Mouse (Mus musculus) bone marrow macrophage, adult 2 months (primary cell): ENCODE data around the gene Ankrd66. TPM values are rescaled to one million over a fixed set of nuclear protein-coding genes. Genes with fewer than 3 reads are reported as not detected.
"Not testable (repeated sequence)": the region's sequence is repeated elsewhere in the genome, so short reads cannot be mapped to it uniquely, and the experiment has no call there.

Experiments used
- H3K27ac ChIP-seq: 2 replicates; pipeline ENCODE4 v1.5.1; 2012; ENCODE audit warnings: low read depth, low read length; ENCODE audit not compliant: insufficient read depth
- H3K4me1 ChIP-seq: 2 replicates; pipeline ENCODE4 v1.6.1; 2012; ENCODE audit warnings: low read length; ENCODE audit not compliant: control insufficient read depth, insufficient read depth
- H3K4me3 ChIP-seq: 2 replicates; pipeline ENCODE4 v1.5.1; 2012; ENCODE audit warnings: mild to moderate bottlenecking, low read length, moderate library complexity; ENCODE audit not compliant: insufficient read depth
- CTCF ChIP-seq: IDR thresholded peaks from 2 replicates; pipeline ENCODE4 v1.5.1; 2012; ENCODE audit warnings: low read depth, mild to moderate bottlenecking, low read length, moderate library complexity
- POLR2A ChIP-seq: IDR thresholded peaks from 2 replicates; pipeline ENCODE4 v1.6.1; 2012; ENCODE audit warnings: mild to moderate bottlenecking, low read depth, low read length, borderline replicate concordance
- polyA plus RNA-seq: library from polyadenylated mRNA; stranded (reverse); fragments of >200 nt; gene quantifications from 2 replicates; pipeline ENCODE4 v1.2.4, GENCODE M21; 2012; ENCODE audit not compliant: missing spikeins, insufficient read depth, insufficient read length

Gene Ankrd66
- polyA plus RNA-seq, 1 experiment: 9.4 TPM

DNA sequence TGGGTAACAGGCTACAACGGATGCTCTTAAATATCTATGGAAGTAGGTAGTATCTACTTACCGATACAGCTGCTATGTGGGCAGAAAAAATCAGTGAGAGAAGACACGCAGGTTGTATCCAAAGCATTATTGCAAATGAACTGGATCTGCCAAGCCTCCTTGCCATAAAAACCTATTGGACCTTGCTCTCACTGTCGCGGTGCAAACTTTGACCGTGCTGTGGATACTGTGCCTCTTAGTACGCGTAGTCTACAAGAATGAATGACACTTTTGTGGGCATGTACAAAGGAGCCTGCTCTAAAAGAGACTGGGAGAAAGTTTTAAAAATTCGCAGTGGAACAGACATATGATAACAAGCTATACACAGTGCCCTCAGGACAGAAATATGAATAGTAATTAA, 40.8 kb downstream of the Ankrd66 start, which contains the start of gene Mep1a:
Mep1a (minus strand) TSS at position 221 of the 400 bp plus-strand sequence.
- Histone ChIP-seq H3K4me1 (no peaks in the 10 kb centered on the region), H3K27ac (no peak within 1 kb of the TSS), H3K4me3 (no peak within 1 kb of the TSS)
- TF ChIP-seq POLR2A: no peak

DNA sequence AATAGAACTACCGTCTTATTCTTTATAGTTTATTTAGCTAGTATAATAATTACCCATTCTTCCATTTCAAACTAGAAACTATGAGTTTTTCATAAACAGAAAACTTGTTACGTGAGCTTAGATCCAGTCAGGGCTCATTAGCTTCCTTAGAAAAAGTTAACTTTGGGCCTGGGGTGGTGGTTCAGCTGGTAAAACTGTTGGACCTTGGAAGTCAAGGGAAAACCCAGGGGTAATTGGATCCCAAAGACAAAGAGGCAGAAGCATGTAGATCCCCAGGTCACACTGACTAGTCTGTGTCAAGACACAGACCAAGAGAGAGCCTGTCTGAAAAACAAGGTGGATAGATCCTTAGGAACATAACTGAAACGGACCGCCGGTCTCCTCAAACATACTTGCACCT, 41.8 kb downstream of the Ankrd66 start:
- H3K27ac ChIP-seq: no peak overlapping the region
- TF ChIP-seq POLR2A: no peak
- TF ChIP-seq CTCF: no peak
- no peaks in the 10 kb centered on the region for H3K4me1 ChIP-seq
- H3K4me3 ChIP-seq: no peak overlapping the region

DNA sequence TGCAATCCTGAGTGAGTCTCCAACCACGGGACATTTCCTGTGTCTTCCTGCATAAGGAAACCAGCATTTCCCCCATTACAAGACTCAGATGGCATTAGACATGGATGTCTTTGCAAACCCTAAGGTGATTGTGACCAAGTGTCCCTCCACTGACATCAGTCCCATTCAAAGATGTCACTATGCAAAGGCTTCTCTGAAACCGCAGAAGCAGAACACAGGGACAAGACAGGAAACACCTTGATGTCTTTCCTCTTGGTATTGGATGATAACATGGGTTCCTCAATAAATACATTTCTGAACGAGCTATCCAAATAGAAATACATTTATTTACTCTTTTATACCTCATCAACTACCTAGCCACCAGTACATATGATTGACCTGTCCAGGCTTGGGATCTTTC, 42.2 kb downstream of the Ankrd66 start:
- TF ChIP-seq CTCF (no peak), POLR2A (no peak)
- H3K4me3 ChIP-seq: no peak overlapping the region
- no peaks in the 10 kb centered on the region for H3K4me1 ChIP-seq
- H3K27ac ChIP-seq: no peak overlapping the region

DNA sequence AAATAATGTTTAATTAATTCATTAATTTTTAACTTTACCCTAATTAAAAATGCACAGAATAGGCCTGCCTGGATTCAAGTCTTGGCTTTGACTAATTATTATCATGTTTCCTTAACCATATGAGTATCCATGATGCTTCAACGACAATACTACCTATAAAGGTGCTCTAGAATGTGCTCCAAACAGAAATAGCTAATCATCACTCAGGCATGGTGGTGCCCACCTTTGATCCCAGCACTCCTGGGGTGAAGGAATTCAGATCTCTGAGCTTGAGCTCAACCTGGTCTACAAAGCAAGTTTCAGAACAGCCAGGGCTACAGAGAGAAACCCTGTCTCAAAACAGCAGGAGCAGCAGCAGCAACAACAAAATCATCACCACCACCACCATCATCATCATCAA, 42.9 kb downstream of the Ankrd66 start:
- Histone ChIP-seq H3K4me1 (no peaks in the 10 kb centered on the region), H3K4me3 (no peak overlapping the region), H3K27ac (no peak overlapping the region)
- TF ChIP-seq CTCF: no peak
- no peak for TF ChIP-seq POLR2A

DNA sequence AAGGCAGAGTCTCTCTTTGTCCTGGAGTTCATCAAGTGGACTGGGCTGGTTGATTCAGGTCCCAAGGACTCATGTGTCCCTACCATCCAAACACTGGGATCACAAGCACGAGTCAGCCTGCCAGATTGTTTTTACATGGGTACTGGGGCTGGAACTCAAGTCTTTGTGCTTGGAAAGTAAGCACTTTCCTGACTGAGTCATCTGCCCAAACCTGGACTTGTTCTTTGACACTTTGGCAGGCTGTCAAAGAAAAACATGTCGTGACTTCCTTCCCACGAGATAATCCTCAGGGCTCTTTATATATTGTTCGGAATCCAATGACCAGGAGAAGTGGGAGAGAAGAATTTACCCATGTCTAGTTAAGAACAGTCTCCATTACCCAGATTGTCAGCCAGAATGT, 45.9 kb downstream of the Ankrd66 start:
- TF ChIP-seq POLR2A (no peak), CTCF (no peak)
- H3K4me3 ChIP-seq: no peak overlapping the region
- no peak overlapping the region for H3K27ac ChIP-seq
- no peaks in the 10 kb centered on the region for H3K4me1 ChIP-seq

DNA sequence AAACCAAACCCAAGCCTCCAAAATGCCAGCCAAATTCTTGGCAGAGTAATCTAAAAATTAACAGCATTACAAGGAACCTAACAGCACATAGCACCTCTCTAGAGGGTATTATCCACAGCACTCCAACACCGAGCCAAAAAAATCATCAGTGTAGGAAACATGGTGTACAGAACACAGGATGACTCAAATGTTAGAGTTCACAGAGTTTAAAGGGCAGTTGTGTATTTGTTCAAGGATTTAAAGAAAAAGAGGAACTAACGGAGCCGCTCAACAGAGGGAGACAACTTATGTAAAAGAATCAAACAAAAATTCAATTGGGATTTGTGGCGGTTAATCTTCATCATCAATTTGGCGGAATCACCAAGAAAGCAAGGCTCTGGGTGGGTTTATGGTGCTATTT, 47.9 kb downstream of the Ankrd66 start:
- TF ChIP-seq POLR2A (no peak), CTCF (no peak)
- Histone ChIP-seq H3K4me1 (no peaks in the 10 kb centered on the region), H3K4me3 (no peak overlapping the region), H3K27ac (no peak overlapping the region)

DNA sequence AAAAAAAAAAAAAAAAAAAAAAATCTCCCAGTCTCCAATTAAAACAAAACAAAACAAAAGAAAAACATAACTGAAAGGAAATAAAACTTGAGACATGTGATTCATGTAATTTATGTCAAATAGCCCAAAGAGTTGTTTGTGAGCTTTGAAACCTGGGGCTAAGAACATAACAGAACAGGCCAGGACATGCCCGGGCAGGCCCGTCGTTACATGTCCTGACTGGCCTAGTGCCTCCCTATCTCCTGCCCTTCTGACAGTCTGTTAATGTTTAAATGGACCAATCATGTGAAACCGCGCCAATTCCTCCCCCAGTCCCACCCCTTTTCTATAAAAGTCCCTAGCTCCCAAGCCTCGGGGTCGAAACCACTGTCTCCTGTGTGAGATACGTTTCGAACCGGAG, 53.1 kb downstream of the Ankrd66 start:
- not testable (repeated sequence) for H3K4me3 ChIP-seq, H3K4me1 ChIP-seq, H3K27ac ChIP-seq

DNA sequence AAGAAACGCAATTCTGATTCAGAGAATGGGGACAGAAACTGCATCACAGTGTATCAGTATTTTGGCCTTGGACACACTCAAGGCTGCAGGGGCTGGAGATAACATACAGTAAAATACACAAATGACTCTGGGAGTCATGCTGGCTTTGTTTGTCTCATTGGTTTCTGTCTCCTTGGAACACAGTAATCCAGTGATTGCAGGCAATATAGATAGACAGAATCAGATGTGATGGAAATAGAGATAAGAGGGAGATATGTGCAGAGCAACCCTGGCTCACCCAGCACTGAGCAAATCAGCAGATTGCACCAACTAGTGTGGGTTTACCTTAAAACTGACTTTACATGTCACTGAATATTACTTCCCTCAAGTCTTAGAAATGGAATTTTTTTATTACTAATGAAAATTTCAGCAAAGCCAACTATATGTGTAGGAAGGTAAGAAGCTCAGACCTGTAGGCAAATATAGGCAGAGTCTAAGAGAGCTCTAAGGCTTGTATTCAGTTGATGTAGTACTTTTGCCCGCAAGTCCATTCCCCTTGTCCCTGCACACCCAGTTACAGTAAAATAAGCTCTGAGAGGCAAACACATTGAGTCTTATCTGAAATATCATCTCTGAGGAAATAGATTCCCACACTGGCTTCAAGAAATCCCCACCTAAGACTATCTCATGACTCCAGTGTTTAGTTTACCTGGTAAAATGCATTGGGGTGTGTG, 54.8 kb downstream of the Ankrd66 start:
- no peaks in the 10 kb centered on the region for H3K4me1 ChIP-seq
- H3K27ac ChIP-seq: no peak overlapping the region
- TF ChIP-seq CTCF (no peak), POLR2A (no peak)
- H3K4me3 ChIP-seq: no peak overlapping the region

DNA sequence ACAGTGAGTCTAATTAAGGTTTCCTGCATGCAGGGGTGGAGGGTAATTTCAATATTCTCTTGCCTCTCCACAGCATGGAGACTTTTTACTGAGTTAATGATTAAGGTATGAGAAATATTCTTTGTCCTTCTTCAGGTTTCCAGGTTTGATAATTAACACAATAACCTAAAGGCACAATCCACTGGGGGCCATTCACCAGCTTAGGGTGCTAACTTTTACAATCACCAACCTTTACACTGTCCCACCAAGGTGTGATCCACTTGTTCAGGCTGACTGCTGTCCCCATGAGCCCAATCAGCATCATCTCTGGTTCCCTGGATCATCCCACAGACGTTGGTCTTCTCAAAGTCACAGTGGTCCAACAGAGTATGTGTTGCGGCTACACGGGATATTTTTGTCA, 57.5 kb downstream of the Ankrd66 start:
- no peak overlapping the region for H3K4me3 ChIP-seq
- TF ChIP-seq POLR2A (no peak), CTCF (no peak)
- H3K27ac ChIP-seq: no peak overlapping the region
- H3K4me1 ChIP-seq: no peaks in the 10 kb centered on the region

Other genes starting within 250 kb of the Ankrd66 start
- gene Adgrf5, start 183.2 kb downstream of the Ankrd66 start, polyA plus RNA-seq: 0.31 and 0.37 TPM in 2 replicates
- not detected in 2 replicates for gene Mep1a, start 40.8 kb downstream of the Ankrd66 start, polyA plus RNA-seq
- 945 and 975 TPM in 2 replicates for gene Pla2g7, start 24.5 kb upstream of the Ankrd66 start, polyA plus RNA-seq
- 0.08 TPM in 1 of 2 replicates, not detected in the other for gene Tdrd6, start 86.7 kb upstream of the Ankrd66 start, polyA plus RNA-seq
- gene Slc25a27, start 123.6 kb upstream of the Ankrd66 start, polyA plus RNA-seq: 6.5 and 6.6 TPM in 2 replicates
- gene Cyp39a1, start 123.8 kb upstream of the Ankrd66 start, polyA plus RNA-seq: 1.3 and 1.8 TPM in 2 replicates